Mouse (Mus musculus) lung, postnatal 0 days (tissue): ENCODE data around the gene Parm1.

ENCODE experiments used
- CTCF ChIP-seq: IDR thresholded peaks from 2 replicates; pipeline ENCODE4 v1.5.1; 2016; ENCODE audit warnings: antibody characterized with exemption, mild to moderate bottlenecking
- EP300 ChIP-seq: IDR thresholded peaks from 2 replicates; pipeline ENCODE4 v1.6.1; 2016; ENCODE audit warnings: antibody characterized with exemption, mild to moderate bottlenecking, control low read depth

- no peak for TF ChIP-seq EP300
- no peak for TF ChIP-seq CTCF
These were observed 109.4 kb downstream of the Parm1 start for GRCm38 (mm10) chr5:91626823-91627222.
